Mouse (Mus musculus) embryonic facial prominence, embryonic 11.5 days (tissue): ENCODE results near the gene Plxna4. TPM values are rescaled to one million over a fixed set of nuclear protein-coding genes. Genes with fewer than 3 reads are reported as not detected.

ENCODE experiments used
- ATAC-seq: fragments of 200-750 bp; cut with Nextera tagmentation; replicated peaks from 2 replicates; pipeline ENCODE4 v1.8.0; 2017; ENCODE audit warnings: low read depth; ENCODE audit not compliant: insufficient number of reproducible peaks, low FRiP score, low TSS enrichment
- DNase-seq: peaks from one replicate; pipeline ENCODE4 v3.0.0-alpha.2; 2015; ENCODE audit warnings: low spot score
- H3K27ac ChIP-seq: fragments of 300-500 bp; sonication (generic); replicated peaks from 2 replicates; pipeline ENCODE4 v1.5.1; 2014; ENCODE audit warnings: mild to moderate bottlenecking, low read depth, low read length, control low read depth
- H3K27me3 ChIP-seq: fragments of 300-500 bp; sonication (generic); 2 replicates; pipeline ENCODE4 v1.6.1; 2014; ENCODE audit warnings: mild to moderate bottlenecking, low read length, moderate library complexity, mixed read lengths; ENCODE audit not compliant: control insufficient read depth, insufficient read depth
- H3K36me3 ChIP-seq: fragments of 300-500 bp; sonication (generic); replicated peaks from 2 replicates; pipeline ENCODE4 v1.6.1; 2014; ENCODE audit warnings: low read depth, mild to moderate bottlenecking, low read length, moderate library complexity, mixed read lengths; ENCODE audit not compliant: control insufficient read depth, insufficient read depth
- H3K4me1 ChIP-seq: fragments of 300-500 bp; sonication (generic); 2 replicates; pipeline ENCODE4 v1.6.1; 2014; ENCODE audit warnings: low read length, mixed read lengths; ENCODE audit not compliant: control insufficient read depth, insufficient read depth
- H3K4me2 ChIP-seq: fragments of 300-500 bp; sonication (generic); 2 replicates; pipeline ENCODE4 v1.6.1; 2014; ENCODE audit warnings: low read depth, mild to moderate bottlenecking, control low read depth, low read length, moderate library complexity
- H3K4me3 ChIP-seq: fragments of 300-500 bp; sonication (generic); 2 replicates; pipeline ENCODE4 v1.5.1; 2014; ENCODE audit warnings: low read depth, low read length, control low read depth
- H3K9ac ChIP-seq: fragments of 300-500 bp; sonication (generic); replicated peaks from 2 replicates; pipeline ENCODE4 v1.6.1; 2014; ENCODE audit warnings: mild to moderate bottlenecking, control low read depth, low read length
- H3K9me3 ChIP-seq: fragments of 300-500 bp; sonication (generic); replicated peaks from 2 replicates; pipeline ENCODE4 v1.6.1; 2016; ENCODE audit warnings: mild to moderate bottlenecking, low read length, inconsistent platforms, mixed read lengths; ENCODE audit not compliant: control insufficient read depth
- WGBS: fragments of 180-500 bp; shearing (Covaris S2); extraction: QIAGEN DNeasy Blood & Tissue Kit; methylation state at CpG from one replicate; pipeline ENCODE4 v1.1.7; 2014; 5-methylcytosine and 5-hydroxymethylcytosine counted together
- polyA plus RNA-seq: library from polyadenylated mRNA; unstranded; fragments of >200 nt; fragmentation: Nextera tagmentation; extraction: Ambion mirVana; gene quantifications from 2 replicates; pipeline ENCODE4 v1.2.1, GENCODE M21; 2014

Plxna4 gene
- polyA plus RNA-seq, 1 experiment from 2014 or later: 3.2 TPM

DNA sequence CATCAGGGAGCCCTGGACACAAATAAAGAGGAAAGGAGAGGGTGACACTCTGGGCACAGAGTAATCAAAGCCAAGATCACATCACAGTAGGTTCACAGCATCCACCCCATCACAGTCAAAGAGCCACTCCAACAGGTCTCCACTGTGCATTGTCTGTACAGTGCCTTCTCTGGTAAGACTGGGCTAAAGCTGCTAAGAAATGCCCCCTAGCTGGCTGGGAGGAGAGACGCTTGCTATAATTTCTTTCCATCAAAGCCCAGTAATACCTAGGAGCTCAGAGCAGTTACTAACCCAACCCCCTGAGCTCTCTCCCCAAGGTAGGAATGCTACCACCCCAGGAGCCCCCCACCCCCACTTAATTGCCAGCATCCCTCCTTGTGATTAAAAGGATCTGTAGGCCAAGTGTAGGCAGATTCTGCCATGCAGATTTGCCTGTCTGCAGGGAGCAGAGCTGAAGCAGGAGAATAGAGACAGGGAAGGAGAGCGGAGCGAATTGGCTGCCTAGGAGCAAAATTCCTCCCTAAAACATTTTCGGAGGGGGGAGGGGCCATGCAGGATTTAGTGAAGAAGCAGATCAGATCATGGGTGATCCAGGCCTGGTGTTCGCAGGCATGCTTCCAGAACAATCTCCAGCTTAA is 3.6 kb downstream of the Plxna4 start:
- Histone ChIP-seq H3K9me3 (no peaks in the 10 kb centered on the region), H3K27me3 (peaks cover 33% of the 10 kb centered on the region), H3K36me3 (no peaks in the 10 kb centered on the region), H3K9ac (no peak overlapping the region), H3K4me1 (no peaks in the 10 kb centered on the region; the same call in 1 of the 2 replicates), H3K4me2 (peak overlapping the region; percentile 10; the same call in 1 of the 2 replicates), H3K4me3 (no peak overlapping the region), H3K27ac (no peak overlapping the region)
- WGBS: 6% methylated on average over 5 of the region's 5 CpGs
- no peak for ATAC-seq
- peak; percentile 47 for DNase-seq

DNA sequence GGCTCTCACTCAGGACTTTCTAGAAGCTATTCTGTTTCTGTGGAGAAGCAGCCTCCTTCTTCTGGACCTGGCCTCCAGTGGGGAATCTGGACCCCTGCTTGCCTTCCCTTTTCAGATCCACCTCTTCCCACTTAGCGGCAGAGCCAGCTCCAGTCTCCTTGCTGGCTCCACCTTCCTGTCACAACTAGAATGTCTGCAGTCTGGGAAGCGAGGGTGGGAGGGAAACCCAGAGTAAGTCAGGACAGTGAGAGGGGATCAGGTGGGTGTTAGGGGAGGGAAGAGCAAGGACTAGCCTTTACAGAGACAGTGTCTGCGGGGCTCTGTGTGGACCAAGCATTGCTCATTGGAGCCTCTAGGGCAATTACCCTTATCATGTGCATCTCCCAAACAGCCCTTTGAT is 4.4 kb downstream of the Plxna4 start:
- no peak for ATAC-seq
- peak; percentile 39 for DNase-seq
- H3K27ac ChIP-seq: no peak overlapping the region
- H3K9ac ChIP-seq: no peak overlapping the region
- no peaks in the 10 kb centered on the region for H3K9me3 ChIP-seq
- H3K27me3 ChIP-seq: peaks cover 26% of the 10 kb centered on the region
- H3K4me2 ChIP-seq: no peak overlapping the region
- H3K4me1 ChIP-seq: no peaks in the 10 kb centered on the region; the same call in 1 of the 2 replicates
- H3K36me3 ChIP-seq: no peaks in the 10 kb centered on the region
- no peak overlapping the region for H3K4me3 ChIP-seq
- WGBS: 9% methylated on average over 3 of the region's 3 CpGs

DNA sequence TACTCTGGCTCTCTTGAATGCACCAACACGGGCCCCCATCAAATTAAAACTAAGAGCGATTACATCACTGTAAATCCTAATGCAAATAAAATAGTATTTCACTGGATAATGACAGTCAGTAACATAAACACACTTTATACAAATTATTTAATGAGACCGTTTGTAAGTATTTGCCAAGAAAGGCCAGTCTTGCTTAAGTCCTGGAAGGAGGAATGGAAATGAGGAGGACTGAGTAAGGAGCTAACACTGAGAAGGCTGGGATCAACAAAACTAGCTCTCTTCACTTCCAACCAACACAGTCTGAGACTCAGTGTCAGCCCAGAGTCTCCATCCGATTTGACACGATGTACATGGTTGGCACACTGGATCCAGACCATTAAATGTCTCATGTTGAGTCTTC is 16.5 kb downstream of the Plxna4 start:
- Histone ChIP-seq H3K27me3 (no peaks in the 10 kb centered on the region), H3K27ac (no peak overlapping the region), H3K36me3 (no peaks in the 10 kb centered on the region), H3K9ac (no peak overlapping the region), H3K4me2 (no peak overlapping the region), H3K4me1 (no peaks in the 10 kb centered on the region; the same call in 1 of the 2 replicates), H3K9me3 (no peaks in the 10 kb centered on the region), H3K4me3 (no peak overlapping the region)
- DNase-seq: no peak
- ATAC-seq: no peak
- 88% methylated on average over 5 of the region's 5 CpGs for WGBS

DNA sequence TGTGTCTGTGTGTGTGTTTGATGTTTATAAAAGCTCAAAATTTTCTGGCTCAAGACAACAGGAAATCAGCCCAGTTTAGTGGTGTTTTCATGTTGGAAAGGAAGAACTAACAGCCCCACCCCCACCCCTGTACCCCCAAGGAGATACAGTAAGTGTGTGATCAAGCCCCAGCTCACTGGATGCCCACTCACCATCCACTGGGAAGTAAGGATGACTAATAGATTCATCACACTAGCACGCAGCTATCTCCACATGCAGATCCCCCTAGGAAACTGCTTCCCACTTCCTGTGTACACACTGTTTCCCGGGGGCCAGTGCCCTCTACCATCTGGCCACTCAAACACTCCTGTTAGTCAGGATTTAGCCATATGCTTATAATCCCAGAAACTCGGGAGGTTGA is 17.5 kb downstream of the Plxna4 start:
- Histone ChIP-seq H3K4me2 (no peak overlapping the region), H3K27me3 (no peaks in the 10 kb centered on the region), H3K4me3 (no peak overlapping the region), H3K9ac (no peak overlapping the region), H3K27ac (no peak overlapping the region), H3K4me1 (no peaks in the 10 kb centered on the region; the same call in 1 of the 2 replicates), H3K9me3 (no peaks in the 10 kb centered on the region), H3K36me3 (no peaks in the 10 kb centered on the region)
- 30% methylated on average over 3 of the region's 3 CpGs for WGBS
- DNase-seq (no peak), ATAC-seq (no peak)

DNA sequence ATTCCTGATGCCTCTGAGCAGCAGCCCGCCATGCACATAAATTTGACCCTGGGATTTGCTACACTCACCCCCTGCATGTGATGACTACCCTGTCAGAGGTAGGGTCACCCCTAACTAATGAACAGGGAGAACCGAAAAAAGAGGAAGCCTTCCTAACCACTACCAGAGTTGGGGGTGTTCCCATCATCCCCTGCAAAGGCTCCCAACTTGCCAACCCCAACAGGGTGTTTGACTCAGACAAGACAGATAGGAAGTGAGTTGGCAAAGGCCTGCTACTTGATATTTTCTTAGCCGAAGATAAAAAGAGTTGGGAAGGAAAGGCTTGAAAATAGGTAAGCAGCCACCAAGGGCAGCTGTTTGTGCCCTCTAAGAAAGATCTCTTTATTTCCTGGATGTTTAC is 18.1 kb downstream of the Plxna4 start:
- Histone ChIP-seq H3K27ac (no peak overlapping the region), H3K4me3 (no peak overlapping the region), H3K4me2 (no peak overlapping the region), H3K9me3 (no peaks in the 10 kb centered on the region), H3K9ac (no peak overlapping the region), H3K4me1 (no peaks in the 10 kb centered on the region; the same call in 1 of the 2 replicates), H3K27me3 (no peaks in the 10 kb centered on the region), H3K36me3 (no peaks in the 10 kb centered on the region)
- ATAC-seq: no peak
- DNase-seq: no peak
- 71% methylated on average over 3 of the region's 3 CpGs for WGBS

DNA sequence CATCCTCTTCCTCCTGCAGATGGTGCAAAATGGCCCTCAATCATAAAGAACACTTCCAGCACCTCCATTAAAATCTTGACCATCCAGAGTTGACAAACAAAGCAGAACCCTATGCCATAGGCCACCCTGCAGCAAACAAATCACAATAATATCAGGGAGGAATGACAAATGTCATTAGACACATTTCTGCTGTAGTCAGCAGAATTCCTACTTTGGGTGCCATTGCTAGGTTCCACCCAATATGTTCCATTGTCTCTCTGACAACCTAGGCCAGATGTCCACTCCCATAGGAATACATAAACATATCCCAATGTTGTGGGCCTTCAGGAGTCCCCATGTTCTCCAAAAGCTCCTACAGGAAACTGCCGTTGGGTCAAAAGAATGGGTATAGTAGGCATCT is 41.1 kb downstream of the Plxna4 start:
- 100% methylated on average over 1 of the region's 1 CpGs for WGBS

DNA sequence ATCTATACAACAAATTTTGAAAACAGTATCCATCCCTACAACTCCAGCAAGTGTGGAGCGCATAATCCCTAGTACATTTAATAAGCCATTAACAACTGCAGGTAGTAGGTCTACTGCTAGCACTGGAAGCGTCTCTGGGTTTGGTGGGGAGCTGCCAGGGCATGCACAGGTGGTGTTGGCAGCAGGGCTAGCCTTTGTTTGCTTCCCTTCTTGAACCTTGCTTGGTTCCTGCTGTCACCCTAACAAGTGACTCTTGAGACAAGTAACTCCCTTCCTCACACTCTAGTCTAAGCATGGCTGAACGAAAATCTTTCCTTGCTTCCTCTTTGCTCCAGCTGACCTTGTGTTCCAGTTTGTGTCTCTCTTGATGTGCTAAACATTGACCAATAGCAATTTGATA is 44.0 kb downstream of the Plxna4 start:
- Histone ChIP-seq H3K27me3 (no peaks in the 10 kb centered on the region), H3K9ac (no peak overlapping the region), H3K4me1 (no peaks in the 10 kb centered on the region), H3K4me2 (no peak overlapping the region), H3K9me3 (no peaks in the 10 kb centered on the region), H3K27ac (no peak overlapping the region), H3K36me3 (no peaks in the 10 kb centered on the region), H3K4me3 (no peak overlapping the region)
- 85% methylated on average over 3 of the region's 3 CpGs for WGBS
- ATAC-seq (no peak), DNase-seq (no peak)

More for the DNA sequence above, 41.1 kb downstream of the Plxna4 start:
- no peaks in the 10 kb centered on the region for H3K4me1 ChIP-seq
- H3K4me3 ChIP-seq: no peak overlapping the region
- no peak overlapping the region for H3K27ac ChIP-seq
- no peak overlapping the region for H3K9ac ChIP-seq
- H3K27me3 ChIP-seq: no peaks in the 10 kb centered on the region
- no peaks in the 10 kb centered on the region for H3K36me3 ChIP-seq
- H3K9me3 ChIP-seq: no peaks in the 10 kb centered on the region
- no peak for DNase-seq
- no peak for ATAC-seq
- H3K4me2 ChIP-seq: no peak overlapping the region

DNA sequence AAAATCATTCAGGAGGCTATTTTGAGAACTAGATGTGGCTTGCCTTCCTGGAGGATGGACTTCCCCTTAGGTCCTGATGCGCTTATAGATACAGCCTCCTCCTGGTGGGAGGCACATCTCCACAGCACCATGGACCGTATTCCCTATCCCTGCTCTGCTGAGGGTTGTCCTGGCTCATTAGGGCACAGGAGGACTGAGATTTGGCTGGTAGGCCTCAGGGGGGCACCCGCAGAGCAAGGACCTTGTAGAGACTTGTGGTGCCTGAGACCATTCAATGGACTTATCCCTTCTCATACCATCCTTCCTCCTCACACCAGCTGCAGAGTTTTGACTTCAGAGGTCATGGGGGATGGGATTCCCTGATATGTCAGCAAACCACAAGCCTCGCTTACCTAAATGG is 47.8 kb downstream of the Plxna4 start:
- Histone ChIP-seq H3K27ac (no peak overlapping the region), H3K4me1 (no peaks in the 10 kb centered on the region), H3K36me3 (no peaks in the 10 kb centered on the region), H3K27me3 (no peaks in the 10 kb centered on the region), H3K9ac (no peak overlapping the region), H3K4me2 (no peak overlapping the region), H3K4me3 (no peak overlapping the region), H3K9me3 (no peaks in the 10 kb centered on the region)
- ATAC-seq (no peak), DNase-seq (no peak)
- 82% methylated on average over 4 of the region's 4 CpGs for WGBS
